Mouse (Mus musculus) bone marrow macrophage, adult 2 months (primary cell): ENCODE measurements around the gene Dcaf1.

Experiments used
- CTCF ChIP-seq: IDR thresholded peaks from 2 replicates; pipeline ENCODE4 v1.5.1; 2012; ENCODE audit warnings: low read depth, mild to moderate bottlenecking, low read length, moderate library complexity
- POLR2A ChIP-seq: IDR thresholded peaks from 2 replicates; pipeline ENCODE4 v1.6.1; 2012; ENCODE audit warnings: mild to moderate bottlenecking, low read depth, low read length, borderline replicate concordance

DNA sequence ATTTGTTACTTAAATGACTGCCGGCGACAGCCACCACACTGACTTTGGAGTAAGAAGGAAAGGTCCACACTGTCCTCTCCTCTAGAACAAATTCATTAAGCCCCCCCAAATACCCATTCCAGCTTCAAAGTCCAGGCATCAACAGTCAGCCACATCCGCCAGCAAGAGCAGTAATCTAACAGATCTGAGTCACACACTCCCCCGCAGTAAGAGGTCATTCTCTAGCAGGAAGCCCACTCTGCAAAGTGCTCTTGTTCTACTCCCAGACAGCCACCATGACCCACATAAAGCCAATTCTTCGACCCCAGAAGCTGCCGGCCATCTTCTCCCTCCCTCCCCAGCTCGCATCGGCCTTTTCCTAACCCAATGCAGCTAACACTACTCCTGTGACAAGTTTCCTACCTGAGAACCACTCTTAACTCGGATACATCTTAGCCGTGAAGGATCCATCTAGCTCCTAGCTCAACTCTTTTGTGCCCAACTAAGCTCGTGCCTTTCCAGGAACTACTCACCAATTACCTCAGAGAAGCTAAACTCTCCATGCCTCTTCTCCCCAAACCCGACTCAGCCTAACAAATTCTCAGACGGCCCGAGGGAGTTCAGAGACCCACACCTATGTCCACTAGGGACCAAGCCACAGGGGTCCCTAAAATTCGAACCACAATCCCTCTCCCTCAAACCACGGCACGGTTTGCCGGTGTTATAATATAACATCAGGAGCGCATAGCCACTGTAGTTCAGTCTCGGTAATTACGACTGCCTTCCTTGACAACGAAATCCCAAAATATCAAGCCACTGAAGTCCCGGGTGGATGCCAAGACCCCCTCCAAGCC is 33.5 kb upstream of the Dcaf1 start:
- TF ChIP-seq POLR2A (no peak), CTCF (no peak)
